Mouse (Mus musculus) small intestine, adult 2 months (tissue): Measurements from ENCODE around the gene Plekhm1.

Experiments used
- CTCF ChIP-seq: fragments of 200-500 bp; IDR thresholded peaks from 2 replicates; pipeline ENCODE4 v1.5.1; 2012; ENCODE audit warnings: low read depth, mild to moderate bottlenecking, control low read depth, inconsistent platforms, low read length, moderate library complexity, mixed read lengths; ENCODE audit not compliant: insufficient replicate concordance, insufficient read length; ENCODE audit errors: extremely low read depth
- POLR2A ChIP-seq: fragments of 200-500 bp; IDR thresholded peaks from 2 replicates; pipeline ENCODE4 v1.6.1; 2012; ENCODE audit warnings: low read depth, mild to moderate bottlenecking, control low read depth, inconsistent platforms, low read length, moderate library complexity

DNA sequence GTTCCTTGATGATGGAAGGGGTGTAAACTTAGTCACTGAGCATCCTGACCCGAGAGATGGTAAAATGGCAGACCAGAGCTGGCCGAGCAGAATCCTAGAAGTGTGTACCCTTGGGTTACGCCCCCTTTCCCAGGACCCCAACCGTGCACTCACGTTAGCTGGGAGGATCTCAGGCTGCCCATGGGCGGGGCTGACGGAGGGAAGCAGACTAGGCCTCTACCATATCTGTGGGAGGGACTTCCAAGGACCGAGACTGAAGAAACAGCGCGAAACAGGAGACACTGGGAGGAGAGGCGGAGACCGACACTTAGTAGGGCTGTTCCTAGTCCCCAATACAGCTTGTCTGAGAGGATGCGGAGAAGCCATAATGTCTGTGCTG, 50.4 kb downstream of the Plekhm1 start:
- no peak; the same call in 1 of the 2 replicates for TF ChIP-seq POLR2A
- no peak for TF ChIP-seq CTCF
